Mouse (Mus musculus) CD4-positive, CD25-positive, alpha-beta regulatory T cell, adult 4 months (primary cell): ENCODE results near the gene Ncaph. TPM values are rescaled to one million over a fixed set of nuclear protein-coding genes. Genes with fewer than 3 reads are reported as not detected.
"Not testable (repeated sequence)": the region's sequence is repeated elsewhere in the genome, so short reads cannot be mapped to it uniquely, and the experiment has no call there.

Source experiments
- ATAC-seq: one replicate; pipeline ENCODE4 v1.8.0; 2017
- polyA plus RNA-seq, 2 experiments: library from polyadenylated mRNA; unstranded; fragments of 100-300 nt; shearing (Covaris generic); gene quantifications; one replicate each; pipeline ENCODE4 v1.2.1; 2017

Gene Ncaph
- polyA plus RNA-seq = 10 to 100 TPM in 1 of 2 experiments, 1 to 10 TPM in 1; 5.9 to 15.6 TPM

GRCm38 (mm10) chr2:127133621-127134461 lies at the start of gene Ncaph:
Gene Ncaph, minus strand, starts transcription at chr2:127133954.
- ATAC-seq = peak; percentile 94

- ATAC-seq = peak; percentile 100
These were observed 49.0 kb upstream of the Ncaph start for GRCm38 (mm10) chr2:127182598-127183381.

- ATAC-seq = peak; percentile 71
These were observed 32.5 kb upstream of the Ncaph start for GRCm38 (mm10) chr2:127166261-127166660.

GRCm38 (mm10) chr2:127165675-127166074 lies 31.9 kb upstream of the Ncaph start:
- no peak for ATAC-seq

GRCm38 (mm10) chr2:127145699-127146098 lies 11.9 kb upstream of the Ncaph start:
- no peak for ATAC-seq

- ATAC-seq = peak; percentile 96
These were observed 9.7 kb upstream of the Ncaph start, which contains the start of gene Itpripl1 for GRCm38 (mm10) chr2:127143158-127144063. Gene Itpripl1, minus strand, starts transcription at chr2:127143442.

- ATAC-seq = peak; percentile 26
These were observed 8.9 kb upstream of the Ncaph start for GRCm38 (mm10) chr2:127142577-127143157.

GRCm38 (mm10) chr2:127142031-127142430 lies 8.3 kb upstream of the Ncaph start:
- ATAC-seq = no peak

- no peak for ATAC-seq
These were observed 6.3 kb upstream of the Ncaph start for GRCm38 (mm10) chr2:127140011-127140410.

- ATAC-seq = no peak
These were observed 5.9 kb upstream of the Ncaph start for GRCm38 (mm10) chr2:127139605-127140004.

- no peak for ATAC-seq
These were observed 5.3 kb upstream of the Ncaph start for GRCm38 (mm10) chr2:127139094-127139493.

GRCm38 (mm10) chr2:127138449-127138848 lies 4.7 kb upstream of the Ncaph start:
- no peak for ATAC-seq

GRCm38 (mm10) chr2:127137838-127138420 lies 4.2 kb upstream of the Ncaph start:
- ATAC-seq = no peak

- no peak for ATAC-seq
These were observed 3.2 kb upstream of the Ncaph start for GRCm38 (mm10) chr2:127136979-127137378.

- not testable (repeated sequence) for ATAC-seq
These were observed 1.5 kb upstream of the Ncaph start for GRCm38 (mm10) chr2:127135255-127135654.

- no peak for ATAC-seq
These were observed 2.4 kb downstream of the Ncaph start for GRCm38 (mm10) chr2:127131353-127131752.

GRCm38 (mm10) chr2:127128926-127129325 lies 4.8 kb downstream of the Ncaph start:
- no peak for ATAC-seq

- ATAC-seq = no peak
These were observed 12.0 kb downstream of the Ncaph start for GRCm38 (mm10) chr2:127121591-127122235.

- no peak for ATAC-seq
These were observed 24.8 kb downstream of the Ncaph start for GRCm38 (mm10) chr2:127108986-127109385.

GRCm38 (mm10) chr2:127092000-127092399 lies 41.8 kb downstream of the Ncaph start:
- no peak for ATAC-seq

- ATAC-seq = not testable (repeated sequence)
These were observed 43.6 kb downstream of the Ncaph start for GRCm38 (mm10) chr2:127090151-127090550.
